ENCODE assay signal across 12 mouse cellular contexts in the genomic region with DNA sequence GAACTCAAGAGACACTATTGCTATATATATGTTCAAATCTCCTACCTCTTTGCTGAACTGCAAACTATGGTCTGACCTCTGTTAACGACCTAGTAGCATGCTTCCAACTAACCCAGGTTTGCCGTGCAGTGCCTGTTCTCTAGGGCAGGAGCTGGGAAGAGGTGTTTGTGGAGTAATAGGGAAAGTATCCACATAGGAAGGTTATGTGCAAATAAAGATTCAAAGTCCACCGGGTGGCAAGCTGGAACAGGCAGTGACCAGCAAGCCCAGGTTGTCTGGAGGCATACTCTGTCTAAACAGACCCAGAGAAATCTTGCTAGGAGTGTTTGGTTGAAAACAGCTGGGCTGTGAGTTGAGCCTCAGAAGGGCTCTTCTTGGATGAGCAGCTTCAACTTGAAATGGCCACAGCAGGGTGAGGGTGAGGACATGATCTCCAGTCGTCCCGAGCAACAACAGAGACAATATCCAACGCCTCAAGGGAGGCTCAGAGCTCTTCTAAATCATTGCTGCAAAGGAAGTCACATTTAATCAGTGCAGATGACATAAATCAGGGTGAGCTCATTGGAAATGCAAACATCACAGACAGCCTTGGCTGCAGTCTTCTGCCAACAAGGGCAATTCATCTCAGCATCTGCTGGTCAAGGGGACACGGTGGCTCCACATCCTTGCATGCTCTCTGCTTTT.
DNase-seq lines count a peak whose midpoint lies in the region; ATAC-seq and TF ChIP-seq lines count a peak whose summit lies in the region.
"Had no signal": no experiment of that assay in that cellular context is flagged by ENCODE, and none has a peak within 500 bp of the region (broad histone marks: within the 10 kb centered on the region; RNA-seq: fewer than 3 reads in every experiment).

No protein-coding gene starts in this region.

- H3K4me2 ChIP-seq in kidney, embryonic 15.5 days, result no peak overlapping the region
- H3K4me2 ChIP-seq in liver, postnatal 0 days (ENCODE audit: low read depth, low read length), result no peak overlapping the region
- H3K4me2 ChIP-seq: embryonic facial prominence, embryonic 15.5 days; limb, embryonic 15.5 days had no signal

- no peak overlapping the region for H3K9ac ChIP-seq in kidney, embryonic 15.5 days
- no peak overlapping the region for H3K9ac ChIP-seq in liver, postnatal 0 days (replicated peaks)
- H3K9ac ChIP-seq: embryonic facial prominence, embryonic 15.5 days; limb, embryonic 15.5 days had no signal

- no peak for TF ChIP-seq EP300 in liver, postnatal 0 days (IDR thresholded peaks at IDR 0.05; ENCODE audit: low read depth)

- H3K4me3 ChIP-seq in kidney, embryonic 15.5 days (replicated peaks), result no peak overlapping the region
- H3K4me3 ChIP-seq in liver, postnatal 0 days (ENCODE audit: low read depth, low read length), result no peak overlapping the region
- H3K4me3 ChIP-seq: embryonic facial prominence, embryonic 15.5 days; limb, embryonic 15.5 days had no signal

- peak; percentile 30 to 81 for DNase-seq in adrenal gland, adult (ENCODE audit: inconsistent age in 2 of 2, low spot score in 1 of 2)
- DNase-seq in adrenal gland, postnatal 10 days, result peak; percentile 50
- peak; percentile 29 for DNase-seq in liver, postnatal 0 days
- no peak for DNase-seq in cerebellum, adult 9-11 months
- DNase-seq in gastrocnemius, adult 18-20 months (ENCODE audit: low spot score), result no peak
- DNase-seq: cerebellum, postnatal 10 days; right cerebral cortex, postnatal 25 days had no signal

- TF ChIP-seq CTCF in liver, postnatal 0 days (IDR thresholded peaks at IDR 0.05; ENCODE audit: low read depth), result no peak

- no peaks in the 10 kb centered on the region; the same call in 1 of the 2 replicates for H3K4me1 ChIP-seq in kidney, embryonic 15.5 days
- peaks cover 7% of the 10 kb centered on the region; the same call in 1 of the 2 replicates for H3K4me1 ChIP-seq in liver, postnatal 0 days (ENCODE audit: insufficient read depth)
- H3K4me1 ChIP-seq: embryonic facial prominence, embryonic 15.5 days; limb, embryonic 15.5 days had no signal

- ATAC-seq in kidney, embryonic 15.5 days (replicated peaks; ENCODE audit: low FRiP score), result peak; percentile 54; the same call in 1 of the 2 replicates
- peak; percentile 98 for ATAC-seq in liver, postnatal 0 days
- ATAC-seq in erythroid progenitor cell, adult 5-6 weeks (replicated peaks; ENCODE audit: low FRiP score, poor library complexity, severe bottlenecking), result no peak
- ATAC-seq: hindbrain, postnatal 0 days had no signal

- no peak overlapping the region for H3K27ac ChIP-seq in kidney, embryonic 15.5 days
- H3K27ac ChIP-seq in liver, postnatal 0 days (ENCODE audit: low read depth), result peak overlapping the region; percentile 74
- H3K27ac ChIP-seq: embryonic facial prominence, embryonic 15.5 days; hindbrain, postnatal 0 days; limb, embryonic 15.5 days had no signal

- H3K9me3 ChIP-seq in kidney, embryonic 15.5 days (replicated peaks), result no peaks in the 10 kb centered on the region
- H3K9me3 ChIP-seq in liver, postnatal 0 days (ENCODE audit: low read length), result no peaks in the 10 kb centered on the region
- H3K9me3 ChIP-seq: embryonic facial prominence, embryonic 15.5 days; limb, embryonic 15.5 days had no signal

- no peaks in the 10 kb centered on the region for H3K36me3 ChIP-seq in kidney, embryonic 15.5 days
- no peaks in the 10 kb centered on the region for H3K36me3 ChIP-seq in liver, postnatal 0 days (replicated peaks; ENCODE audit: insufficient read depth, low read length)
- H3K36me3 ChIP-seq: embryonic facial prominence, embryonic 15.5 days; limb, embryonic 15.5 days had no signal

- no peaks in the 10 kb centered on the region for H3K27me3 ChIP-seq in kidney, embryonic 15.5 days
- H3K27me3 ChIP-seq in liver, postnatal 0 days (ENCODE audit: insufficient read depth, low read length), result no peaks in the 10 kb centered on the region
- H3K27me3 ChIP-seq: embryonic facial prominence, embryonic 15.5 days; limb, embryonic 15.5 days had no signal

- 33% methylated on average over 7 of the region's 7 CpGs for WGBS in kidney, embryonic 15.5 days
- 61% methylated on average over 7 of the region's 7 CpGs for WGBS in liver, postnatal 0 days (ENCODE audit: insufficient replicate concordance)

Comparison
In these comparisons a context has a peak if more than half of its experiments do, and no peak if none do; other contexts are left out.
1. DNase-seq: peak in adrenal gland, adult (2 of 2), adrenal gland, postnatal 10 days (single experiment) and liver, postnatal 0 days (single experiment); none in cerebellum, adult 9-11 months (single experiment) and gastrocnemius, adult 18-20 months (single experiment).